Mouse (Mus musculus): ENCODE measurements around the gene Olfr385.
"Not testable (repeated sequence)": the region's sequence is repeated elsewhere in the genome, so short reads cannot be mapped to it uniquely, and the experiment has no call there.

Gene Olfr385

GRCm38 (mm10) chr11:73592908-73593307 is at the start of gene Olfr385:
TSS of gene Olfr385 (minus strand) at chr11:73593008.
- DNase-seq (ENCODE audit: low read depth), result no peak

DNA sequence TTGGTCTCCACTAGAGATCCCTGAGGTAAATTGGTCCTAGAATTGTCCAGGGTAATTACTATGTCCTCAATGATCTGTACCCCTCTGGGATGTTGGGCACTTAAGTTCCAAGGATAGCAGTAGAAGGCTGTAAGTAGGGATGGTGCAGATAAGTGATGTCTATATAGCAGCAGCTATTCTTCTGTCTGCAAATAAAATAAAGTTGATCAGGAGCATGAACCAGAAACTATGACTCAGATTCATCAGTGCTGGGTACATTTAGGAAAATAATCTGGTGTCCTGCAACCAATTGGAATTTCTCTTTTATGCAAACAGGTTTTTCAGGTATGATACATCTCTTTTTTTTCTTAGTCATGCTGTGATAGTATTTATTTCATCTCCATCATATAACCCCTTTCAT is 5.5 kb upstream of the Olfr385 start, which contains the start of gene Olfr384:
Gene Olfr384 (plus strand): TSS at position 301 of the 400 bp plus-strand sequence.
- DNase-seq (ENCODE audit: low read depth), result no peak

DNA sequence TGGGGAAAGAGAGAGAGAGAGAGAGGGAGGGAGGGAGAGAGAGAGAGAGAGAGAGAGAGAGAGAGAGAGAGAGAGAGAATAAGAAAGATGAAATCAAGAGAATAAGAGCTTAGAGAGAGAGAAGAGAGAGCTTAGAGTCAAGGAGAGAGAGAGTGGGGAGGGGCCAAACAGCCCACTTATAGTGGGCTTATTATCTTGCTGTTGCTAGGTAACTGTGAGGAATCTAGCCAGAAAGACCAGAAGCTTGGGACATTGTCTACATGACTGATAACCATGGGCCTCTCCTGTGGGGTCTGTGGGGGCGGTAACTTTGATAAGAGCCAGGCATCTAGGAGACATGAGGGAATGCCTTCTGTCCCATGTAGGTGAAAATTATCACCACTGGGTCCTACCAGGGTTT is 9.6 kb downstream of the Olfr385 start:
- not testable (repeated sequence) for DNase-seq (ENCODE audit: low read depth)

DNA sequence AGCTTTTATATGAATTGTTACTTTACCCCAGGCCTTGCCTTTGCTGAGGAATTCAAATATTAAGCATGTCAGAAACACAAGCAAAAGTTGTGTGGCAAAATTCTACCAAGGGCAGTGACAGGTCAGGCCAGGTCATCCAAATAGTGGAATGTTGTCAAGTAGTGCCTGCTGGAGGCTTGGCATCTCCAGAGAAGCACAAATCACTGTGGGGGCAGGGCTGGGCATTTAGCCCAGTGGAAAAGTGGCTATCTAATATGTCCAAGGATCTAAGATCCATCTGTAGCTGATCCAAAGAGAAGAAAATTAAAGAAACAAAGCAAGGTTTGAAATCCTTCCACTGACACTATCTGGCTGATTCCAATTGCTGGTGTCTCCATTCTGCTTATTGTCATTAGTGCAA is 12.9 kb downstream of the Olfr385 start:
- no peak for DNase-seq (ENCODE audit: low read depth)

Data from fibroblast of lung, adult 2 months (primary cell).